Mouse (Mus musculus) stomach, embryonic 15.5 days (tissue): Measurements from ENCODE around the gene Cog6. TPM values are rescaled to one million over a fixed set of nuclear protein-coding genes. Genes with fewer than 3 reads are reported as not detected.

Experiments
- polyA plus RNA-seq: library from polyadenylated mRNA; unstranded; fragments of >200 nt; fragmentation: Nextera tagmentation; extraction: Ambion mirVana; gene quantifications from 2 replicates; pipeline ENCODE4 v1.2.1, GENCODE M21; 2015

Cog6 gene
- polyA plus RNA-seq, 1 experiment from 2014 or later: 42.4 TPM

Other genes with a start within 250 kb of the Cog6 start
- 59.3 and 59.4 TPM in 2 replicates for gene Lhfp, start 24.3 kb upstream of the Cog6 start, polyA plus RNA-seq